Mouse (Mus musculus) kidney, adult 2 months (tissue): ENCODE measurements at regions not wholly inside any gene's neighbourhood (a gene's known extent, or its start where the extent isn't known, plus 50 kb on each side); places are given as distances from the start of the nearest gene placed in this dataset.

Experiments used
- CTCF ChIP-seq: fragments of 200-500 bp; conservative IDR thresholded peaks from 2 replicates; pipeline ENCODE4 v1.5.1; 2011; ENCODE audit warnings: low read depth, mild to moderate bottlenecking, control low read depth, low read length, moderate library complexity, mixed read lengths; ENCODE audit not compliant: insufficient read depth, insufficient read length
- POLR2A ChIP-seq: fragments of 200-500 bp; IDR thresholded peaks from one replicate; pipeline ENCODE4 v1.6.1; 2011; ENCODE audit warnings: low read depth, low read length, control low read depth

DNA sequence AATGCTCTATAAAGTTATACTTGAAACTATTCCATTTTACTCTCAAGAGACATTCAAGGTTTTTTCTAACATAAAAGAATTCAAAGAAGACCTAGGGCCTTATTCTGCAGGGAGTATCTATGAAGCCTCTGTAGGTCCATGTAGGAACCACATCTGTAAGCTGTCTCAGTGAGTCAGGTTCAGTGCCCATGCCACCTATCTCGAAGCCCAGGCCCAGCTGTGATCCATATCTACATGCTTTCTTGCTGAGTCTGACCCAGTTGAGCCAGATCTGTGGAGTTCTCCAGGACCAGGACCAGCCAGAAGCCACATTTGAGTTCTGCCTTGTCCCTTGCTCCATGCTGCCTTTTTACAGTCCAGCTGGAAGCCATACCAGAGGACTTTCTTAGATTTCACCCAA is 142.2 kb upstream of the Bmp4 start:
- TF ChIP-seq CTCF = no peak
- no peak for TF ChIP-seq POLR2A
